Mouse (Mus musculus) kidney, postnatal 14 days (tissue): ENCODE data around the gene Trmo.
A peak's percentile ranks its signal among the peaks of the same experiment; 100 is the strongest.

Source experiments
- DNase-seq: peaks from one replicate; pipeline ENCODE4 v3.0.0; 2022; ENCODE audit warnings: mixed read lengths

Trmo gene

GRCm38 (mm10) chr4:46369070-46369469 lies 20.2 kb downstream of the Trmo start:
- DNase-seq: no peak

GRCm38 (mm10) chr4:46367487-46367959 lies 21.7 kb downstream of the Trmo start:
- DNase-seq: no peak

- DNase-seq: no peak
Observed at GRCm38 (mm10) chr4:46364360-46364759, 24.9 kb downstream of the Trmo start.

- no peak for DNase-seq
Observed at GRCm38 (mm10) chr4:46361258-46361657, 28.0 kb downstream of the Trmo start.

- no peak for DNase-seq
Observed at GRCm38 (mm10) chr4:46359539-46360253, 29.5 kb downstream of the Trmo start.

- DNase-seq: peak; percentile 37
Observed at GRCm38 (mm10) chr4:46356351-46357133, 32.7 kb downstream of the Trmo start.

- DNase-seq: no peak
Observed at GRCm38 (mm10) chr4:46353045-46353444, 36.2 kb downstream of the Trmo start.

GRCm38 (mm10) chr4:46349530-46349929 lies 39.7 kb downstream of the Trmo start:
- DNase-seq: no peak

- DNase-seq: no peak
Observed at GRCm38 (mm10) chr4:46348897-46349296, 40.3 kb downstream of the Trmo start.

GRCm38 (mm10) chr4:46347580-46348515 lies 41.4 kb downstream of the Trmo start:
- no peak for DNase-seq

GRCm38 (mm10) chr4:46347141-46347540 lies 42.1 kb downstream of the Trmo start:
- DNase-seq: no peak

GRCm38 (mm10) chr4:46346221-46346620 lies 43.0 kb downstream of the Trmo start:
- no peak for DNase-seq

- DNase-seq: no peak
Observed at GRCm38 (mm10) chr4:46345773-46346100, 43.5 kb downstream of the Trmo start.

GRCm38 (mm10) chr4:46345056-46345772 lies 44.0 kb downstream of the Trmo start:
- no peak for DNase-seq

GRCm38 (mm10) chr4:46344288-46344687 lies 44.9 kb downstream of the Trmo start:
- DNase-seq: peak; percentile 22

- DNase-seq: no peak
Observed at GRCm38 (mm10) chr4:46343596-46344260, 45.5 kb downstream of the Trmo start, which contains the start of gene Foxe1. Foxe1 (plus strand) TSS chr4:46343609.

GRCm38 (mm10) chr4:46342711-46343286 lies 46.4 kb downstream of the Trmo start:
- DNase-seq: no peak

- DNase-seq: no peak
Observed at GRCm38 (mm10) chr4:46341831-46342680, 47.2 kb downstream of the Trmo start.

GRCm38 (mm10) chr4:46339584-46339983 lies 49.7 kb downstream of the Trmo start:
- DNase-seq: no peak

- no peak for DNase-seq
Observed at GRCm38 (mm10) chr4:46339026-46339425, 50.2 kb downstream of the Trmo start.
